Mouse (Mus musculus) kidney, embryonic 15.5 days (tissue): ENCODE data around the gene Fsd2. TPM values are rescaled to one million over a fixed set of nuclear protein-coding genes. Genes with fewer than 3 reads are reported as not detected.

Experiments
- ATAC-seq: fragments of 200-750 bp; cut with Nextera tagmentation; replicated peaks from 2 replicates; pipeline ENCODE4 v1.8.0; 2017; ENCODE audit warnings: moderate TSS enrichment; ENCODE audit not compliant: low FRiP score
- H3K27ac ChIP-seq: fragments of 300-500 bp; sonication (generic); 2 replicates; pipeline ENCODE4 v1.5.1; 2015; ENCODE audit warnings: mild to moderate bottlenecking, inconsistent platforms
- H3K27me3 ChIP-seq: fragments of 300-500 bp; sonication (generic); 2 replicates; pipeline ENCODE4 v1.6.1; 2015; ENCODE audit warnings: inconsistent platforms
- H3K36me3 ChIP-seq: fragments of 300-500 bp; sonication (generic); 2 replicates; pipeline ENCODE4 v1.6.1; 2015; ENCODE audit warnings: inconsistent platforms
- H3K4me1 ChIP-seq: fragments of 300-500 bp; sonication (generic); 2 replicates; pipeline ENCODE4 v1.6.1; 2015; ENCODE audit warnings: inconsistent platforms
- H3K4me2 ChIP-seq: fragments of 300-500 bp; sonication (generic); 2 replicates; pipeline ENCODE4 v1.6.1; 2015; ENCODE audit warnings: moderate library complexity, mild to moderate bottlenecking, inconsistent platforms
- H3K4me3 ChIP-seq: fragments of 300-500 bp; sonication (generic); replicated peaks from 2 replicates; pipeline ENCODE4 v1.5.1; 2015; ENCODE audit warnings: mild to moderate bottlenecking, inconsistent platforms
- H3K9ac ChIP-seq: fragments of 300-500 bp; sonication (generic); 2 replicates; pipeline ENCODE4 v1.6.1; 2015; ENCODE audit warnings: mild to moderate bottlenecking, inconsistent platforms
- H3K9me3 ChIP-seq: fragments of 300-500 bp; sonication (generic); replicated peaks from 2 replicates; pipeline ENCODE4 v1.6.1; 2016; ENCODE audit warnings: inconsistent platforms
- WGBS: fragments of 180-500 bp; shearing (Covaris S2); methylation state at CpG from one replicate; pipeline ENCODE4 v1.1.7; 2015; ENCODE audit warnings: mixed read lengths; 5-methylcytosine and 5-hydroxymethylcytosine counted together
- microRNA counts: library from miRNA; unstranded; fragments of <30 nt; microRNA quantifications from one replicate; lab custom pipeline; 2016
- polyA plus RNA-seq: library from polyadenylated mRNA; unstranded; fragments of >200 nt; fragmentation: Nextera tagmentation; extraction: Ambion mirVana; gene quantifications from 2 replicates; pipeline ENCODE4 v1.2.1, GENCODE M21; 2015

Fsd2 gene
- polyA plus RNA-seq, 1 experiment from 2014 or later: 0.25 TPM

DNA sequence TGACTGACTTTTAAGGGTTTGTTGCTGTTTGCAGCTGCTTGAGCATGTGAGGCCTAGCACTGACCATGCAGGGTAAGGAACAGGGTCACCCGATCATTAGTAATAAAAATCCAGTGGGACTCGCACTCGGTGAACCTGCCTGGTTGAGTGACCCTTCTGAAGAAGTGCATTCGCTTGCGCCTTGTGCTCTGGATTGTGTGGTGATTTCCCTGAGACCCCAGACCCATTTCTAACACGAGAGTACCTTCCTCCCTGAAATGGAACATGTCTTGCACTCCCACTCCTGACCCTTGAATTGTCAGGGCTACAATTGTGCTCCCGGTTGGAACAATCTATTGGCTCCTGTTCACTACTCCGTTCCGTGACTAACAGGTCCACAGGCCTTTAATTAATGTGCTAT is 74.1 kb downstream of the Fsd2 start:
- no peak for ATAC-seq
- Histone ChIP-seq H3K27ac (no peak overlapping the region), H3K4me3 (peak overlapping the region; percentile 53; the same call in 1 of the 2 replicates), H3K4me2 (peak overlapping the region; percentile 93), H3K9me3 (no peaks in the 10 kb centered on the region), H3K4me1 (peaks cover 19% of the 10 kb centered on the region), H3K9ac (no peak overlapping the region), H3K36me3 (no peaks in the 10 kb centered on the region), H3K27me3 (peaks cover 34% of the 10 kb centered on the region)
- 43% methylated on average over 9 of the region's 9 CpGs for WGBS

DNA sequence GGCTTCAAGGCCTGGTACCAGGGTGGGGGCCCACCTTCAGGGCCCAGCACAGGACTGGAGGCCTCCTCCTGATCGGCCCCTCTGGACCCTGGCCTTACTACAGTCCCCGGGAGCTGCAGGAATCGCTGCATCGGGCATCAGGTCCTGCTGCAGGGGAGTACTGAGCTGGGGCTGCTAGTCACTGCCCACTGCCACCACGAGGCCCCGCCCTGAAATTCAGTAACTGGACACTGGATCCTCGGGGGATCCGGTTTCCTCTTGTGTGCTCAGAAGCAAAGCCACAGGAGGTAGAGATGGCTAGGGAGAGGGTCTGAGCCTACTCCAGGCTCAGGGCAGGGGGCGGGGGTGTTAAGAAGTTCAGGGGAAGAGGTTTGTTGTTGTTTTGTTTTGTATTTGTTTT is 77.1 kb downstream of the Fsd2 start:
- H3K4me1 ChIP-seq: peaks cover 16% of the 10 kb centered on the region
- no peak overlapping the region for H3K4me3 ChIP-seq
- H3K4me2 ChIP-seq: no peak overlapping the region
- 7% methylated on average over 9 of the region's 9 CpGs for WGBS
- H3K27ac ChIP-seq: no peak overlapping the region
- no peak overlapping the region for H3K9ac ChIP-seq
- 0 out of 2 replicates have a peak, but pooled peaks have one; percentile 49 for ATAC-seq
- peaks cover 21% of the 10 kb centered on the region for H3K27me3 ChIP-seq
- no peaks in the 10 kb centered on the region for H3K9me3 ChIP-seq
- H3K36me3 ChIP-seq: no peaks in the 10 kb centered on the region

MicroRNAs encoded within 50 kb of the gene (microRNA counts, 519-probe panel; counts per million panel counts)
- microRNA mmu-miR-1839-3p (lab: Ali Mortazavi, UCI) (1,085 counts per million, percentile 3 among the panel's probes with 10 or more counts), microRNA mmu-miR-1839-5p (lab: Ali Mortazavi, UCI) (2,423 counts per million, percentile 38 among the panel's probes with 10 or more counts)

Other genes starting within 250 kb of the Fsd2 start
- gene Rps17, start 221.7 kb downstream of the Fsd2 start, polyA plus RNA-seq: 1,359 and 1,501 TPM in 2 replicates
- 0.87 and 1.9 TPM in 2 replicates for gene Cpeb1, start 111.5 kb downstream of the Fsd2 start, polyA plus RNA-seq
- 1.2 and 2.6 TPM in 2 replicates for gene Ap3b2, start 73.0 kb downstream of the Fsd2 start, polyA plus RNA-seq
- not detected in 2 replicates for gene BC048679, start 68.7 kb downstream of the Fsd2 start, polyA plus RNA-seq
- gene Whamm, start 4.3 kb upstream of the Fsd2 start, polyA plus RNA-seq: 3.9 and 4.6 TPM in 2 replicates
- gene Homer2, start 140.6 kb upstream of the Fsd2 start, polyA plus RNA-seq: 13.3 and 14.8 TPM in 2 replicates
- gene Ramac, start 196.0 kb upstream of the Fsd2 start, polyA plus RNA-seq: 125 and 138 TPM in 2 replicates
- gene 3110040N11Rik, start 222.5 kb upstream of the Fsd2 start, polyA plus RNA-seq: 43.2 and 52.6 TPM in 2 replicates